Mouse (Mus musculus) retina, adult 2 months (tissue): ENCODE data around the gene Nhlh2.

ENCODE experiments used
- DNase-seq: peaks from one replicate; pipeline ENCODE4 v3.0.0-alpha.2; 2012; ENCODE audit warnings: low read depth, low spot score

Nhlh2 gene

GRCm38 (mm10) chr3:102024981-102025451 is 15.1 kb downstream of the Nhlh2 start:
- no peak for DNase-seq

- DNase-seq = no peak
Observed at GRCm38 (mm10) chr3:102025659-102026058, 15.8 kb downstream of the Nhlh2 start.

- DNase-seq = no peak
Observed at GRCm38 (mm10) chr3:102027880-102028279, 18.0 kb downstream of the Nhlh2 start.

GRCm38 (mm10) chr3:102037806-102038205 is 27.9 kb downstream of the Nhlh2 start:
- no peak for DNase-seq

GRCm38 (mm10) chr3:102038608-102039007 is 28.7 kb downstream of the Nhlh2 start:
- DNase-seq = no peak

GRCm38 (mm10) chr3:102041632-102042031 is 31.8 kb downstream of the Nhlh2 start:
- no peak for DNase-seq

GRCm38 (mm10) chr3:102045071-102045470 is 35.2 kb downstream of the Nhlh2 start:
- DNase-seq = no peak

GRCm38 (mm10) chr3:102047532-102047931 is 37.7 kb downstream of the Nhlh2 start:
- DNase-seq = no peak

- no peak for DNase-seq
Observed at GRCm38 (mm10) chr3:102049207-102050104, 39.6 kb downstream of the Nhlh2 start.

- no peak for DNase-seq
Observed at GRCm38 (mm10) chr3:102052036-102052435, 42.2 kb downstream of the Nhlh2 start.

GRCm38 (mm10) chr3:102053293-102053692 is 43.4 kb downstream of the Nhlh2 start:
- DNase-seq = no peak

- no peak for DNase-seq
Observed at GRCm38 (mm10) chr3:102055878-102056277, 46.0 kb downstream of the Nhlh2 start.

- DNase-seq = no peak
Observed at GRCm38 (mm10) chr3:102060065-102060464, 50.2 kb downstream of the Nhlh2 start.

GRCm38 (mm10) chr3:102061923-102062670 is 52.2 kb downstream of the Nhlh2 start:
- no peak for DNase-seq

GRCm38 (mm10) chr3:102062671-102063010 is 52.8 kb downstream of the Nhlh2 start:
- no peak for DNase-seq

GRCm38 (mm10) chr3:102063273-102064120 is 53.6 kb downstream of the Nhlh2 start:
- DNase-seq = no peak

- DNase-seq = no peak
Observed at GRCm38 (mm10) chr3:102064566-102064965, 54.7 kb downstream of the Nhlh2 start.
